Mouse (Mus musculus): ENCODE measurements at regions not wholly inside any gene's neighbourhood (a gene's known extent, or its start where the extent isn't known, plus 50 kb on each side); places are given as distances from the start of the nearest gene placed in this dataset.

GRCm38 (mm10) chr13:69260972-69261371 is 261.6 kb upstream of the Adcy2 start:
- TF ChIP-seq POLR2A (IDR thresholded peaks at IDR 0.05; ENCODE audit: borderline replicate concordance, extremely low read depth, low read depth, low read length) (no peak), CTCF (IDR thresholded peaks at IDR 0.05; ENCODE audit: insufficient read depth, low read length) (no peak)

Measured in lung, adult 2 months (tissue).